Mouse (Mus musculus) left cerebral cortex, adult 18-20 months (tissue): ENCODE measurements at regions not wholly inside any gene's neighbourhood (a gene's known extent, or its start where the extent isn't known, plus 50 kb on each side); places are given as distances from the start of the nearest gene placed in this dataset.

Experiments
- DNase-seq, 2 experiments: peaks; one replicate each; pipeline ENCODE4 v3.0.0; 2021 to 2022; ENCODE audit warnings: low spot score in 2 of 2, mixed read lengths in 1 of 2

DNA sequence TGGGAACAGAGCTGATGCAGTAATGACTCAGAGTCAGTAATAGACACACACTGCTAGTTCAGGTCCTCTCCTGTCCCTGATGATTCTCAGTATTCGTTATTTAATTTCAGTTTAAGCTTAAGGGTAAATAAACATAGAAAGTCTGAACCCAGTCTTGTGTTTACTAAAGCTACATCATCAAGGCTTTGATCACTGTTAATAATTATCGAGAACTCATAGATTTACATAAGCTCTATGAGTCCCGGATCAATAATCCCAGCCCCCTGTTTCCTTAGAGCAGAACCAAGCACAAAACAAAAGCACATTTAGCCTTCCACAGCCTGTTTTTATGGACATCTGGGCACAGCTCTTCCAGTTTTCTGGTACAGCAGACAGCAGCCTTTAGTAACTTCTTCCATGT is 59.0 kb upstream of the Ifngr1 start:
- DNase-seq: no peak

DNA sequence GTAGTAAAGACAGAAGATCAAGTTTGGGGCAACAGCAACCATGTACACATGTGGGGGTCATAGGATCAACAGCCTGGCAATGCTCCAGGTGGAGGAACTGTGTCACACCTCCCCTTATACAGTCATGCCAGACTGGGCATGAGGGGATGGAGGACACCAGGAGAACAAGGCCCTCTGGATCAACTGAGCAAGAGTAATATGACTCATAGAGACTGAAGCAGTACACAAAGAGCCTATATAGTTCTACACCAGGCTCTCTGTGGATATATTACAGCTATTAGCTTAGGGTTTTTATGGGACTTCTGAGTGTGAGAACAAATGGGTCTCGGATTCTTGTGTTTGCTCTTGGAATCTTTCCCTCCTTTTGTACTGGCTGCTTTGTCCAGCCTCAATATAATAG is 57.9 kb upstream of the Ifngr1 start:
- no peak for DNase-seq
